Mouse (Mus musculus) cerebellum, postnatal 4 days (tissue): Measurements from ENCODE around the gene Gm18596.
"Not testable (repeated sequence)": the region's sequence is repeated elsewhere in the genome, so short reads cannot be mapped to it uniquely, and the experiment has no call there.

ENCODE experiments used
- DNase-seq, 2 experiments: peaks; one replicate each; pipeline ENCODE4 v3.0.0; 2022; ENCODE audit warnings: low spot score in 2 of 2, mixed read lengths in 1 of 2

Gene Gm18596

DNA sequence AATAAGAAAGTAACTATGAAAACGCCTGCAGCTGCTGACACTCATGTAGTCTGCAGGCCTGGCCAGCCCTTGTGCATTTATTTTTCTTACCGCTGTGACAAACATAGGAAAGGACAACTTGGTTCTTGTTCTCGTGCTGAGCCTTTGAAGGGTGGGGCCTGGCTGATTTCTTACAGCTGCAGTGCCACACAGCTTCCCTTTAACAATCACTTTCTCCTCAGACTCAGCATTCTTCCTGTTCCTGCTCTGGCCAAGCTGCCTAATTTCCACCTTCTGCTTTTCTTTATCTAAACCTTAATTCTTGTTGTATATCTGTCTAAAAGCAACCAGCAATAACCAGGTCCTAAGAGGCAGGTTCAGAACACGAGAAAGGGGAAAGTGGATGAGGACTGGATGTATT, 28.7 kb downstream of the Gm18596 start:
- no peak for DNase-seq

GRCm38 (mm10) chr10:77711157-77711556, 31.3 kb downstream of the Gm18596 start, which contains the start of gene Gm10024:
Gm10024 (plus strand) TSS chr10:77711457.
- DNase-seq, result not testable (repeated sequence)

DNA sequence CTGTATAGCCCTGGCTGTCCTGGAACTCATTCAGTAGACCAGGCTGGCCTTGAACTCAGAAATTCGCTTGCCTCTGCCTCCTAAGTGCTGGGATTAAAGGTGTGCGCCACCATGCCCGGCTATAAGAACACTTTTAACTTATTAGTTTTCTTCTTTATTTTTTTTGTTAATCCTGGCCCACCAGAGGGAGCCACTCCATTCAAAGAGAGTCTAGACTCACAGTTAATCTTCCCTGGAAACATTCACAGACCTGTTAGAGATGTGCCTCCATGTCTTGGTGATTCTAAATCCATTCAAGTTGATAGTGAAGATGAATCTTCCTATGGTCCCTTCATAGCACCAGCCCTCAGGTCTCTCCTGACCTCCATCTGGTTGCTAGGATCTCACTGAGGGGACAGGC, 32.6 kb downstream of the Gm18596 start:
- DNase-seq, result no peak

- DNase-seq, result no peak
Observed at GRCm38 (mm10) chr10:77706326-77706725, 36.1 kb downstream of the Gm18596 start, which contains the start of gene Gm10272. Gm10272 (plus strand) TSS chr10:77706626.

DNA sequence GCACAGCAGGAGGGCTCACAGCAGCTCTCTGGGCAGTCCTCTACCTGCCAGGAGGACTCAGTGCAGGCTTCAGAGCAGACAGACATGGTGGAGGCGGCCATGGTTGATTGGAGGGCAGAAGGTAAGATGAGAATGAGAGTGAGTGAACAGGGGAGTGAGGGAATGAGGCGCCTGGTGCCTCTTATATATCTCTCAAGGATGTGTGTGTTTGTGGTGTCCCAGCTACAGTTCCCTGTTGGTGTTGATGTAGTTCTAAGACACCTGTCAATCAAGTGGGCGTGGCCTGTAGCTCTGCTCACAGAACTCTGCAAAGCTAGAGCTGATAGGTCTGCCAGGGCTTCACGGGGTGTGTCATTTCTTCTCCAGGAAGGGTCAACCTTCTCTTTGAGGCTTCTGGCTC, 45.3 kb downstream of the Gm18596 start, which contains the start of gene Gm9508:
Gm9508 (minus strand) TSS at position 101 of the 400 bp plus-strand sequence.
- DNase-seq, result no peak
